Mouse (Mus musculus) embryonic facial prominence, embryonic 10.5 days (tissue): Measurements from ENCODE around the gene Selenon. TPM values are rescaled to one million over a fixed set of nuclear protein-coding genes. Genes with fewer than 3 reads are reported as not detected.
"Not testable (repeated sequence)": the region's sequence is repeated elsewhere in the genome, so short reads cannot be mapped to it uniquely, and the experiment has no call there.

Source experiments
- DNase-seq: peaks from one replicate; pipeline ENCODE4 v3.0.0-alpha.2; 2017; ENCODE audit warnings: low spot score
- H3K27ac ChIP-seq: fragments of 300-500 bp; sonication (generic); replicated peaks from 2 replicates; pipeline ENCODE4 v1.5.1; 2016; ENCODE audit warnings: mild to moderate bottlenecking
- H3K27me3 ChIP-seq: fragments of 300-500 bp; sonication (generic); replicated peaks from 2 replicates; pipeline ENCODE4 v1.6.1; 2016; ENCODE audit warnings: low read depth, mild to moderate bottlenecking; ENCODE audit not compliant: poor library complexity, severe bottlenecking
- H3K36me3 ChIP-seq: fragments of 300-500 bp; sonication (generic); replicated peaks from 2 replicates; pipeline ENCODE4 v1.6.1; 2016; ENCODE audit warnings: mild to moderate bottlenecking, moderate library complexity
- H3K4me1 ChIP-seq: fragments of 300-500 bp; sonication (generic); 2 replicates; pipeline ENCODE4 v1.6.1; 2016
- H3K4me3 ChIP-seq: fragments of 300-500 bp; sonication (generic); 2 replicates; pipeline ENCODE4 v1.5.1; 2016; ENCODE audit warnings: mild to moderate bottlenecking, moderate library complexity
- H3K9me3 ChIP-seq: fragments of 300-500 bp; sonication (generic); 2 replicates; pipeline ENCODE4 v1.6.1; 2016; ENCODE audit warnings: mild to moderate bottlenecking
- WGBS: fragments of 180-500 bp; shearing (Covaris S2); methylation state at CpG from one replicate; pipeline ENCODE4 v1.1.7; 2016; 5-methylcytosine and 5-hydroxymethylcytosine counted together
- polyA plus RNA-seq: library from polyadenylated mRNA; unstranded; fragments of >200 nt; fragmentation: Nextera tagmentation; extraction: Ambion mirVana; gene quantifications from 2 replicates; pipeline ENCODE4 v1.2.1, GENCODE M21; 2016

Selenon gene
- polyA plus RNA-seq, 1 experiment from 2014 or later: 9.5 TPM

- peaks cover 35% of the 10 kb centered on the region for H3K4me1 ChIP-seq
- 80% methylated on average over 6 of the region's 6 CpGs for whole genome bisulfite sequencing
- peaks cover 18% of the 10 kb centered on the region for H3K36me3 ChIP-seq
- no peaks in the 10 kb centered on the region for H3K9me3 ChIP-seq
- peak overlapping the region; percentile 70 for H3K4me3 ChIP-seq
- no peaks in the 10 kb centered on the region for H3K27me3 ChIP-seq
- H3K27ac ChIP-seq: peak overlapping the region; percentile 91; the same call in 1 of the 2 replicates
- no peak for DNase-seq
Measured at GRCm38 (mm10) chr4:134511730-134512129, 40.2 kb downstream of the Selenon start.

DNA sequence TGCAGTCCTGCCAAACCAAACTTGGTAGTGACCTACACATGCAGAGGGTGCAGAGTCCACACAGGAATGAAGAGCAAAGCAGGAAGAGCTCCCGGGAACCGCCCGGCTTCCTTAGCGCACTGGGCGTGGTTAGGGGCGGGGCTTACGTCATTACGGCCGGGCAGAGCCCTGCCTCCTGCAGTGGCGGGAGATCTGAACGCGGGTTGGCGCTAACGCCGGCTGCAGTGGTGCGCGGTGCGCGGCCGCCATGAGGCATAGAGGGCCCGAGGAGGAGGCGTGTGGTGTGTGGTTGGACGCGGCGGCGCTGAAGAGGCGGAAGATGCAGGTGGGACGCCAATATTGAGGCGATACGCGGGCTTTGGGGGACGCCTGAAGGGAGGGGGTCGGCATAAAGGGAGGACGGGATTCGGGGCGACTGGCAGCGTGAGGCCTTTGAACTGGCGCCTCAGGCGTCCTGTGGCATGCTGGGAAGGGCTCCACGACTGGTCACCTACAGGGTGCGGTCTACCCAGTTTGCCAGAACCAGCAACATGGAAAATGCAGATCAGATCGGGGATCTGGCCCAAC, 41.0 kb downstream of the Selenon start, which contains the start of gene Aunip:
Gene Aunip, plus strand, starts transcription at position 155 of the 567 bp plus-strand sequence.
- H3K27me3 ChIP-seq: no peaks in the 10 kb centered on the region
- under 1% methylated on average over 42 of the region's 42 CpGs for WGBS
- H3K4me3 ChIP-seq: peak within 1 kb of the TSS; percentile 70
- peaks cover 18% of the 10 kb centered on the region for H3K36me3 ChIP-seq
- peaks cover 35% of the 10 kb centered on the region for H3K4me1 ChIP-seq
- peak within 1 kb of the TSS; percentile 91 for H3K27ac ChIP-seq
- H3K9me3 ChIP-seq: no peaks in the 10 kb centered on the region
- peak; percentile 96 for DNase-seq

DNA sequence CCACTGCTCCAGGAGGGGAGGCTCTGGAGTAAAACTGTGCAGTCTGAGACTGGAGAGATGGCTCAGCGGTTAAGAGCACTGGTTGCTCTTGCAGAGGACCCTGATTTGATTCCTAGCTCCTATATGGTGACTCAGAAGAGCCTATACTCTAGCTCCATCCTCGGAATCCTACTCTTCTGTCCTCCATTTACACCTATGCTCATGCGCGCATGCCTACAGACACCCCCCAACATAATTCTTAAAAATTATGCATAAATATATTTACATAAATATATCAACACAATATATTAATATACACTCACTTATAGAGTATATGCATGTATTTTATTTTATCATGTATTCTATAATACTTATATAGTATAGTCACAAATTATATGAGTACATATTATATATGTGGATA, 41.6 kb downstream of the Selenon start:
- Histone ChIP-seq H3K9me3 (no peaks in the 10 kb centered on the region), H3K4me3 (peak overlapping the region; percentile 70; the same call in 1 of the 2 replicates), H3K27me3 (no peaks in the 10 kb centered on the region), H3K27ac (no peak overlapping the region), H3K4me1 (peaks cover 35% of the 10 kb centered on the region), H3K36me3 (peaks cover 14% of the 10 kb centered on the region)
- DNase-seq: no peak
- WGBS: 75% methylated on average over 4 of the region's 4 CpGs

- Histone ChIP-seq H3K36me3 (0 out of 2 replicates have a peak, but pooled peaks cover 3% of the 10 kb centered on the region), H3K27me3 (no peaks in the 10 kb centered on the region), H3K4me3 (no peak overlapping the region), H3K4me1 (peaks cover 10% of the 10 kb centered on the region), H3K27ac (no peak overlapping the region), H3K9me3 (no peaks in the 10 kb centered on the region)
- no peak for DNase-seq
- 88% methylated on average over 19 of the region's 19 CpGs for WGBS
Measured at GRCm38 (mm10) chr4:134506713-134507112, 45.3 kb downstream of the Selenon start.

GRCm38 (mm10) chr4:134505966-134506594, 45.9 kb downstream of the Selenon start:
- H3K27ac ChIP-seq: no peak overlapping the region
- no peak overlapping the region for H3K4me3 ChIP-seq
- H3K36me3 ChIP-seq: 0 out of 2 replicates have a peak, but pooled peaks cover 3% of the 10 kb centered on the region
- no peaks in the 10 kb centered on the region for H3K27me3 ChIP-seq
- DNase-seq: no peak
- 71% methylated on average over 3 of the region's 4 CpGs for WGBS
- H3K9me3 ChIP-seq: no peaks in the 10 kb centered on the region
- H3K4me1 ChIP-seq: 0 out of 2 replicates have a peak, but pooled peaks cover 4% of the 10 kb centered on the region

- 87% methylated on average over 4 of the region's 4 CpGs for WGBS
- no peak overlapping the region for H3K27ac ChIP-seq
- no peaks in the 10 kb centered on the region for H3K9me3 ChIP-seq
- no peaks in the 10 kb centered on the region for H3K27me3 ChIP-seq
- H3K4me3 ChIP-seq: no peak overlapping the region
- H3K36me3 ChIP-seq: 0 out of 2 replicates have a peak, but pooled peaks cover 3% of the 10 kb centered on the region
- no peak for DNase-seq
- 0 out of 2 replicates have a peak, but pooled peaks cover 3% of the 10 kb centered on the region for H3K4me1 ChIP-seq
Measured at GRCm38 (mm10) chr4:134505303-134505789, 46.6 kb downstream of the Selenon start.

DNA sequence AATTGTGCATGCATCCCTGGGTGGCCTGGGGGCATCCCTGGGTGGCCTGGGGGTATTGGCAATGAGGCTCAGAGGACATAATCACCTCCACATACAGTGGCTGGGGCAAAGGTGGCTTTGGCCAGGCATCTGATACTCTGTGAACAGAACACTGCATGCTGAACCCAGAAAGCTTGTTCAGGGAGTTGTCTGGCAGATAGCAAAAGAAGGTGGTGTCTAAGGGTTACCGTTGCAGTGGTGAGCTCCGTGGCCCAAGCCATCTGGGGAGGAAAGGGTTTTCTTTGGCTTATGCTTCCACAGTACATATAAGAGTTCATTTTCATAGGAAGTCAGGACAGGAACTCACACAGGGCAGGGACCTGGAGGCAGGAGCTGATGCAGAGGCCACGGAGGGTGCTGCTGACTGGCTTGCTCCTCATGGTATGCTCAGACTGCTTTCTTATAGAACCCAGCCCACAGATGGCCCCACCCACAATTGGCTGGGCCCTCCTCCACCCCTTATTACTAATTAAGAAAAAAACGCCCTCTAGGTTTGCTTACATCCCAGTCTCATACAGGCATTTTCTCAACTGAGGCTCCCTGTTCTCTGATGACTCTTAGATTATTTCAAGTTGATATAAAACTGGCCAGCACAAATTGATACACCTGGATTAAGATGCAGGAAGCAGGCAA, 48.1 kb downstream of the Selenon start:
- 81% methylated on average over 4 of the region's 4 CpGs for WGBS
- no peaks in the 10 kb centered on the region for H3K4me1 ChIP-seq
- H3K27me3 ChIP-seq: no peaks in the 10 kb centered on the region
- 0 out of 2 replicates have a peak, but pooled peaks cover 3% of the 10 kb centered on the region for H3K36me3 ChIP-seq
- H3K9me3 ChIP-seq: no peaks in the 10 kb centered on the region
- no peak overlapping the region for H3K27ac ChIP-seq
- no peak overlapping the region for H3K4me3 ChIP-seq
- no peak for DNase-seq

GRCm38 (mm10) chr4:134501095-134501494, 50.9 kb downstream of the Selenon start:
- WGBS: 96% methylated on average over 6 of the region's 6 CpGs
- Histone ChIP-seq H3K4me1 (peaks cover 16% of the 10 kb centered on the region), H3K36me3 (no peaks in the 10 kb centered on the region)

GRCm38 (mm10) chr4:134498983-134499382, 53.0 kb downstream of the Selenon start:
- H3K27ac ChIP-seq, H3K36me3 ChIP-seq, H3K4me3 ChIP-seq, DNase-seq, H3K9me3 ChIP-seq: not testable (repeated sequence)
- 79% methylated on average over 6 of the region's 6 CpGs for WGBS
- H3K4me1 ChIP-seq: peaks cover 27% of the 10 kb centered on the region
- H3K27me3 ChIP-seq: peaks cover 27% of the 10 kb centered on the region

More at GRCm38 (mm10) chr4:134501095-134501494, 50.9 kb downstream of the Selenon start:
- no peak for DNase-seq
- H3K4me3 ChIP-seq: no peak overlapping the region
- peaks cover 21% of the 10 kb centered on the region for H3K27me3 ChIP-seq
- H3K27ac ChIP-seq: no peak overlapping the region
- no peaks in the 10 kb centered on the region for H3K9me3 ChIP-seq

DNA sequence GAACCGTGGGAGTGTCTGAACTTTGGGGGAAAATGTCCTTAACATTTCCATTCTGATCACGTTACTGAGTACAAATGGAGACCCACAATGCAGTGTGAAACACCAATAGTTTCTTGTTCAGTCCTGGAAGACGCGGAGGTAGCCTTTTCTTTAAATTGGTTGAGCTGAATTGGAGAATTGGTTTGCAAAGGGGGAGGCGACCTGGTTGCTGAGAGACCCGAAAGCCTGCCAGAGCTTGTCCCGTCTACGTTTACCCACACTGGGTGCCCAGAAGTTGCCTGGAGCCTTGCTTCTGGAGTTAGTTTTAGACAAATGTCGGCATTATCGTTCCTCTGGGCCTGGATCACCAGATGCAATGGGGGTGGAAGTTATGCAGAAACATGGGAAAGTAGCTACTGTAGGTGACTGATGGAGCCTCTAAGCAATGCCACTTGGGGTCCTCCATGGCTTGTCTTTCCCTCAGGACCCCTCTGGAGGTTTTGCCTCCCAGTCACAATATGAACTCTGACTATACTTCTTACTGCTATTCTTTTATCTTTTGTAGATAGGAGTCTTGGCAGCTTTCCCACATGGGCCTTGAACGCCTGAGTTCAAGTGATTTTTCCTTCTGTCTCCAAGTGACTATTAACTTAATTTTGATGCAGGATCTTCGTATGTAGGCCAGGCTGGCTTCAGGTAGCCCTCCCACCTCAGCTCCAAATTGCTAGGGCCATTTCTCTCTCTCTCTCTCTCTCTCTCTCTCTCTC, 53.8 kb downstream of the Selenon start:
- no peak for DNase-seq
- H3K27ac ChIP-seq: no peak overlapping the region
- no peaks in the 10 kb centered on the region for H3K9me3 ChIP-seq
- WGBS: 79% methylated on average over 12 of the region's 12 CpGs
- no peak overlapping the region for H3K4me3 ChIP-seq
- H3K4me1 ChIP-seq: peaks cover 27% of the 10 kb centered on the region
- H3K36me3 ChIP-seq: no peaks in the 10 kb centered on the region
- H3K27me3 ChIP-seq: peaks cover 27% of the 10 kb centered on the region

- H3K36me3 ChIP-seq: no peaks in the 10 kb centered on the region
- H3K27ac ChIP-seq: peak overlapping the region; percentile 81
- 12% methylated on average over 6 of the region's 6 CpGs for WGBS
Measured at GRCm38 (mm10) chr4:134497223-134497622, 54.7 kb downstream of the Selenon start.

More at GRCm38 (mm10) chr4:134497223-134497622, 54.7 kb downstream of the Selenon start:
- H3K9me3 ChIP-seq: no peaks in the 10 kb centered on the region
- H3K4me3 ChIP-seq: peak overlapping the region; percentile 77
- peaks cover 27% of the 10 kb centered on the region for H3K27me3 ChIP-seq
- H3K4me1 ChIP-seq: peaks cover 27% of the 10 kb centered on the region
- no peak for DNase-seq
